Mouse (Mus musculus): ENCODE measurements around the gene Serpind1. TPM values are rescaled to one million over a fixed set of nuclear protein-coding genes. Genes with fewer than 3 reads are reported as not detected.

Gene Serpind1
- polyA plus RNA-seq, 1 experiment from 2014 or later, result 0.83 TPM

DNA sequence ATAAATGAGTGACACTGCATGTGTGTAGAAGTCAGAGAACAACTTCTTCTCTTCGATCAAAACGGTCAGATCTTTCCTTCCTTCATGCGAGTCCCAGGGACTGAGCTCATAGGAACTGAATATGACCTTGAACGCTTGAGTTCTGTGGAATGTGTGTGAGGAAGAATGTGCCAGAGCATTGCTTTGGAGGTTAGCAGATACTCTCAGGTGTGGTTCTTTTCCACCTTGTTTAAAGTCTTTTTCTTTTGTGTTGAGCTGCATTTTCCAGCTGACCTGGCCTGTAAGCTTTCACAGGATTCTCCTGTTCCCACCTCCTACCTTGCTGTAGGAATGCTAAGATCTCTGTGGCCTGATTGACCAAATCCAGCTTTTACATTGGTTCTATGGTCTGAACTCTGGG is 51.1 kb downstream of the Serpind1 start:
- Histone ChIP-seq H3K27ac (no peak overlapping the region), H3K4me3 (no peak overlapping the region), H3K4me1 (no peaks in the 10 kb centered on the region), H3K36me3 (peaks cover 51% of the 10 kb centered on the region), H3K9me3 (no peaks in the 10 kb centered on the region), H3K9ac (no peak overlapping the region), H3K27me3 (no peaks in the 10 kb centered on the region), H3K4me2 (replicated peaks) (no peak overlapping the region)
- 96% methylated on average over 4 of the region's 4 CpGs for WGBS
- ATAC-seq (ENCODE audit: low FRiP score, low read depth), result no peak

DNA sequence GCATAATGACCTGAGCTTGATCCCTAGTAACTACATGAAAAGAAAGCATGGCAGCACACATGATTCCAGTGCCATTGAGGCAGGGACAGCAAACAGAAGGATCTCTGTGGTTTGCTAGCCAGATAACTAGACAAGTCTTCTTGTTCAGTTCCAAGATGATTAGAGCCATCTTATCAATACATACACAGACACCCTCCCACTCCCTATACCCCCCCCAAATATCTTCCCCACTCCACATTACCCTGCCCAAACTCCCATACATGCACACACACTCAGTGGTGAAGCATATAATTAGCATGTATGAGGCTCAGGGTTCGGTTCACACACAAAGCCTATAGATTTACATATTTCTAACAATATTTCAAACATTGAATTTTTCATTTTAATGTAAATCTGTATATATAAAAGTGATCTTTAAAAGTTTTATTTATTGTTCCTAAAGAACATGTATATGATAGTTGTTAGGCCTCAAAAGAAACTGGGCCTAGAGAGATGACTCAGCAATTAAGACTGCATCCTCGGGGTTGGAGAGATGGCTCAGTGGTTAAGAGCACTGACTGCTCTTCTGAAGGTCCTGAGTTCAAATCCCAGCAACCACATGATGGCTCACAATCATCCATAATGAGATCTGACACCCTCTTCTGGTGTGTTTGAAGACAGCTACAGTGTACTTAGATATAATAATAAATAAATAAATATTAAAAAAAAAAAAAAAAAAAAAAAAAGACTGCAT is 52.6 kb downstream of the Serpind1 start:
- H3K9ac ChIP-seq, result no peak overlapping the region
- H3K4me3 ChIP-seq, result no peak overlapping the region
- peaks cover 39% of the 10 kb centered on the region for H3K36me3 ChIP-seq
- ATAC-seq (ENCODE audit: low FRiP score, low read depth), result no peak
- no peak overlapping the region for H3K4me2 ChIP-seq (replicated peaks)
- 84% methylated on average over 2 of the region's 2 CpGs for WGBS
- no peaks in the 10 kb centered on the region for H3K4me1 ChIP-seq
- no peaks in the 10 kb centered on the region for H3K27me3 ChIP-seq
- no peaks in the 10 kb centered on the region for H3K9me3 ChIP-seq
- H3K27ac ChIP-seq, result no peak overlapping the region

DNA sequence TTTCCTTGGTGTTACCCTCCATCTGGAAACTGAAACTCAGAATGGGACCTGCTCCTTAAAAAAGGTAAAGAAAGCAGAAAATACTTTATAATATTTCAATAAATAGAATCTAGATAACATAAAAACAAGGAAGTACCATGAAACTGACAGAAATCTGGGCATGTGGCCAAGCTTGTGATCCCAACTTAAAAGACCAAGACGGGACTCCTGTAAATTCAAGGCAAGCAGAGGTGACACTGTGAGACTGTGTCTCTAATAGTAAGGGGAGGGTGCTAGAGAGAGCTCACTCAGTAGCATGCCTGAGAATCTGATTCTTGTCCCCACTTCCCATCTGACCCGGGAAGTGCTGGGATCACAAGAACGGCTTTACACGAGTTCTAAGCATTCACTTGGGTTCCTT is 61.6 kb downstream of the Serpind1 start:
- ATAC-seq (ENCODE audit: low FRiP score, low read depth), result no peak
- H3K4me1 ChIP-seq, result 0 out of 2 replicates have a peak, but pooled peaks cover 12% of the 10 kb centered on the region
- 71% methylated on average over 4 of the region's 4 CpGs for WGBS
- no peaks in the 10 kb centered on the region for H3K27me3 ChIP-seq
- H3K9ac ChIP-seq, result no peak overlapping the region
- no peak overlapping the region for H3K4me3 ChIP-seq
- H3K27ac ChIP-seq, result no peak overlapping the region
- no peaks in the 10 kb centered on the region for H3K9me3 ChIP-seq
- peaks cover 13% of the 10 kb centered on the region for H3K36me3 ChIP-seq
- no peak overlapping the region for H3K4me2 ChIP-seq (replicated peaks)

Other genes with a start within 250 kb of the Serpind1 start
- 150 and 158 TPM in 2 replicates for gene Ppil2, start 220.1 kb upstream of the Serpind1 start, polyA plus RNA-seq (2015; fragmentation: Nextera tagmentation; extraction: Ambion mirVana)
- 70.7 and 78.6 TPM in 2 replicates for gene 2610318N02Rik, start 206.2 kb upstream of the Serpind1 start, polyA plus RNA-seq (2015; fragmentation: Nextera tagmentation; extraction: Ambion mirVana)
- gene Sdf2l1, start 199.0 kb upstream of the Serpind1 start, polyA plus RNA-seq (2015; fragmentation: Nextera tagmentation; extraction: Ambion mirVana), result 47.7 and 58.0 TPM in 2 replicates
- gene Ydjc, start 186.8 kb upstream of the Serpind1 start, polyA plus RNA-seq (2015; fragmentation: Nextera tagmentation; extraction: Ambion mirVana), result 7.2 and 7.6 TPM in 2 replicates
- 0.51 and 0.59 TPM in 2 replicates for gene Ccdc116, start 184.1 kb upstream of the Serpind1 start, polyA plus RNA-seq (2015; fragmentation: Nextera tagmentation; extraction: Ambion mirVana)
- gene Ube2l3, start 128.7 kb upstream of the Serpind1 start, polyA plus RNA-seq (2015; fragmentation: Nextera tagmentation; extraction: Ambion mirVana), result 356 and 360 TPM in 2 replicates
- gene Rimbp3, start 122.8 kb upstream of the Serpind1 start, polyA plus RNA-seq (2015; fragmentation: Nextera tagmentation; extraction: Ambion mirVana), result 0.28 and 0.38 TPM in 2 replicates
- gene Hic2, start 97.8 kb upstream of the Serpind1 start, polyA plus RNA-seq (2015; fragmentation: Nextera tagmentation; extraction: Ambion mirVana), result 9.1 and 9.3 TPM in 2 replicates
- 12.6 and 14.3 TPM in 2 replicates for gene Tmem191c, start 55.3 kb upstream of the Serpind1 start, polyA plus RNA-seq (2015; fragmentation: Nextera tagmentation; extraction: Ambion mirVana)
- 13.9 and 14.0 TPM in 2 replicates for gene Snap29, start 74.6 kb downstream of the Serpind1 start, polyA plus RNA-seq (2015; fragmentation: Nextera tagmentation; extraction: Ambion mirVana)
- 35.0 and 35.6 TPM in 2 replicates for gene Pi4ka, start 74.9 kb downstream of the Serpind1 start, polyA plus RNA-seq (2015; fragmentation: Nextera tagmentation; extraction: Ambion mirVana)
- gene Crkl, start 120.6 kb downstream of the Serpind1 start, polyA plus RNA-seq (2015; fragmentation: Nextera tagmentation; extraction: Ambion mirVana), result 81.6 and 88.6 TPM in 2 replicates
- gene Aifm3, start 158.2 kb downstream of the Serpind1 start, polyA plus RNA-seq (2015; fragmentation: Nextera tagmentation; extraction: Ambion mirVana), result 0.52 and 0.83 TPM in 2 replicates
- gene Lztr1, start 177.3 kb downstream of the Serpind1 start, polyA plus RNA-seq (2015; fragmentation: Nextera tagmentation; extraction: Ambion mirVana), result 104 and 106 TPM in 2 replicates
- 72.0 and 75.2 TPM in 2 replicates for gene Thap7, start 199.8 kb downstream of the Serpind1 start, polyA plus RNA-seq (2015; fragmentation: Nextera tagmentation; extraction: Ambion mirVana)
- gene Lrrc74b, start 229.9 kb downstream of the Serpind1 start, polyA plus RNA-seq (2015; fragmentation: Nextera tagmentation; extraction: Ambion mirVana), result not detected in 2 replicates
- 0.36 and 0.40 TPM in 2 replicates for gene P2rx6, start 230.5 kb downstream of the Serpind1 start, polyA plus RNA-seq (2015; fragmentation: Nextera tagmentation; extraction: Ambion mirVana)

All from limb, embryonic 13.5 days (tissue).